Mouse (Mus musculus): ENCODE measurements around the gene Ap1s3.

Gene Ap1s3

GRCm38 (mm10) chr1:79671543-79672337 is at the start of gene Ap1s3:
Gene Ap1s3, minus strand, starts transcription at chr1:79671972.
- DNase-seq (ENCODE audit: extremely low read depth, low read depth, low spot score) = no peak

GRCm38 (mm10) chr1:79714152-79714923 is 42.6 kb upstream of the Ap1s3 start:
- no peak for DNase-seq (ENCODE audit: extremely low read depth, low read depth, low spot score)

DNA sequence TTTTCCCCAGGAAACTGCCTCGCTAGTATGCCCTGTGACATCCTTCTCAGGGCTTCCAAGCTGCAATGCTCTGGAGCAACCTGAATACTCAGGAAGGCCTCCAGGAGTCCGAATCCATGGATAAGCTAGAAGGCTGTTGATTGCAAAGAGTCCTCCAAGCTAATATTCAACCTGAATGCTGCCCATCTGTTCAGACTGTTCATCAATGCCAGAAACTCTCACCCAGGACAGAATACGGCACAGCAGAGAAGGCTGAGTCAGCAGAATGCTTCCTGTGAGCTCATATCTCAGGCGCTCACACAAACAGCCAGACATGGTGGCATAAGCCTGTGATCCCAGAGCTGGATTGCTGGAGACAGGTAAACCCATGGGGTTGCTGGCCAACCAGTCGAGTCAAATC is 41.3 kb upstream of the Ap1s3 start:
- no peak for DNase-seq (ENCODE audit: extremely low read depth, low read depth, low spot score)

- no peak for DNase-seq (ENCODE audit: extremely low read depth, low read depth, low spot score)
Observed at GRCm38 (mm10) chr1:79711147-79712126, 39.7 kb upstream of the Ap1s3 start.

DNA sequence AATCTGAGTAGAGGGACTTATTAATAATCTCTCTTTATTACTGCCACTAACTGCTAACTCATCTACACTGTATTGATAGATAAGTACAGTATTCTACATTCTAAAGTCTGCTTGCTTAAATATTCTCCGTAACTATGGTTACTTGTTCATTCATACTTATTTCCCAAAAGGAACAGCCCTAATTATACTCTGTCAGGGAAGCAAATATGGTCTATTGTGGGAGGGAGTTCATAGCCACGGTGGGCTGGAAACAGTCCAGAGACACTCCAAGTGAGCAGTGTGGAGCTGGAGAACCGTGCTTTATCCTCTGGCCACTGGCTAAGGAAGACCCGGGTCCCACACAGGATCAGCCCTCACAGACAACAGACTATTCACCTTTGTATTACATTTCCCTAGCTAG is 38.9 kb upstream of the Ap1s3 start:
- no peak for DNase-seq (ENCODE audit: extremely low read depth, low read depth, low spot score)

- no peak for DNase-seq (ENCODE audit: extremely low read depth, low read depth, low spot score)
Observed at GRCm38 (mm10) chr1:79710216-79710615, 38.4 kb upstream of the Ap1s3 start.

DNA sequence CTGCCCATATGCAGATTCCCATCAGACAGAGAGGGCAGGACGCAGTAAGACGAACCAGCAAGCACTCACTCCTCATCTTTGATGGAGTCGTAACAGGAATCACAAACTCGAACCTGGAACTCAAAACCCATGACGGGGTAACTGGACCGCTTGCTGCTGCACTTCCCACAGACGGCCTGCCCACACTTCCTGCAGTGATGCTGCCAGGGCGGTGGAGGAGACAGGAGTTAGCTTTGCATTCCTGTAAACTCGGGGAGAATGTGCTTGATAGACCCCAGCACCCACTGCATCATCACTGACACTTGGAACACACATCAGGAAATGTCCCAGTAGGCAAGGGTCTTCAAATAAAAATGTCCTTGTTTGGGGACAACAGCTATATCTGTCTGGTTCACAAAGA is 35.6 kb upstream of the Ap1s3 start:
- no peak for DNase-seq (ENCODE audit: extremely low read depth, low read depth, low spot score)

- DNase-seq (ENCODE audit: extremely low read depth, low read depth, low spot score) = peak; percentile 75
Observed at GRCm38 (mm10) chr1:79706707-79707106, 34.9 kb upstream of the Ap1s3 start.

- peak; percentile 80 for DNase-seq (ENCODE audit: extremely low read depth, low read depth, low spot score)
Observed at GRCm38 (mm10) chr1:79704672-79705071, 32.9 kb upstream of the Ap1s3 start.

GRCm38 (mm10) chr1:79703520-79703919 is 31.7 kb upstream of the Ap1s3 start:
- no peak for DNase-seq (ENCODE audit: extremely low read depth, low read depth, low spot score)

GRCm38 (mm10) chr1:79698506-79698905 is 26.7 kb upstream of the Ap1s3 start:
- no peak for DNase-seq (ENCODE audit: extremely low read depth, low read depth, low spot score)

GRCm38 (mm10) chr1:79697382-79697781 is 25.6 kb upstream of the Ap1s3 start:
- no peak for DNase-seq (ENCODE audit: extremely low read depth, low read depth, low spot score)

DNA sequence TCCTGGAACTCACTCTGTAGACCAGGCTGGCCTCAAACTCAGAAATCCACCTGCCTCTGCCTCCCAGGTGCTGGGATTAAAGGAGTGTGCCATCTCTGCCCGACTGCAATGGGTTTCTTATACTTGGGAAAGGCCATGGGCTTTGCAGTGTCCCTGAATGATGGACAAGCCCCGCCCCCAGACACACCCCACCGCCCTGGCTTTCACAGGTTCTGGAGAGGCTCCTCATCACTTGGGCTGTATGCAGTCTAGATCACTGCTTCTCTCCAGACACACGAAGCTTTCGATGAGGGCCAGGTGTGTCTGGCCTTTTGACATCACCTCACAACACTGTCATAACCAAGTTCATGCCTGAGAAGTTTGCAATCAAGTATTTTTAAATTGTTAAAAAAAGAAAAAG is 25.2 kb upstream of the Ap1s3 start:
- DNase-seq (ENCODE audit: extremely low read depth, low read depth, low spot score) = no peak

GRCm38 (mm10) chr1:79692482-79692881 is 20.7 kb upstream of the Ap1s3 start:
- DNase-seq (ENCODE audit: extremely low read depth, low read depth, low spot score) = no peak

GRCm38 (mm10) chr1:79687254-79687653 is 15.5 kb upstream of the Ap1s3 start:
- DNase-seq (ENCODE audit: extremely low read depth, low read depth, low spot score) = no peak

DNA sequence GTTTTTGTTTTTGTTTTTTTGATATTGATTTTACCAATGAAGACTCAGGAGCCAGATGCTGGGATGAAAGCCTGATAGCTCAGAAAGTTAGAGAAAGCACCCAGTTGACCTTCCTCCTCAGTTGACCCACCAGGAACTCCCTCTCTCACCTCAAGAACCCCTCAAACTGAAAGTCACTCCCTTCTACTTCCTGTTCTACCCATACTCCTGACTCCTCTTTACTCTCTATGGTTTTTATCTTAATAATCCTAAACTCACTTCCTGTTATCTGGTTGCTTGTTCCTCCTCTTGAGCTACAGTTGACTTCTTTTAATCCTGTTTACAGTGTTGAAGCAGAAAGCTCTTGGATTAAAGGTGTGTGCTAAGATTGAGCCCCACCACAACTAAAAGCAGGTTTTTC is 12.3 kb upstream of the Ap1s3 start:
- no peak for DNase-seq (ENCODE audit: extremely low read depth, low read depth, low spot score)

GRCm38 (mm10) chr1:79682936-79683335 is 11.2 kb upstream of the Ap1s3 start:
- no peak for DNase-seq (ENCODE audit: extremely low read depth, low read depth, low spot score)

DNA sequence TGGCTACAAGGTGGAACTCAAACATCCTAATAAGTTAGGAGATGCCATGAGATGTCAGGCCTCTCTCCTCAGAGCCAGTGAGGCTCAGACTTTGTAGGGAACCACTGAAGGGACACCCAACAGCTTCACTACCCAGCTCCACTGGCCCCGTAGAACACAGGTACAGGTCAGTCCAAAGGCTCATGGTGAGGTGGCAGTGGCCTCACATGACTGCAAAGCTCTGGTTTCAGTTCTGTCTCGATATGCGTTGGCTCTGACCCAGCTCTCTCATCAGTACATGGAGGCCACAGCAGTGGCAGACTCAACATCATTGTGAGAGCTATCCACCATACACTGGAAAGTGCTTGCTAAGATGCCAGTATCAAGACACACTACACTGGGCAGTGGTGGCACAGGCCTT is 9.0 kb upstream of the Ap1s3 start:
- DNase-seq (ENCODE audit: extremely low read depth, low read depth, low spot score) = no peak

GRCm38 (mm10) chr1:79678117-79678684 is 6.4 kb upstream of the Ap1s3 start:
- DNase-seq (ENCODE audit: extremely low read depth, low read depth, low spot score) = no peak

DNA sequence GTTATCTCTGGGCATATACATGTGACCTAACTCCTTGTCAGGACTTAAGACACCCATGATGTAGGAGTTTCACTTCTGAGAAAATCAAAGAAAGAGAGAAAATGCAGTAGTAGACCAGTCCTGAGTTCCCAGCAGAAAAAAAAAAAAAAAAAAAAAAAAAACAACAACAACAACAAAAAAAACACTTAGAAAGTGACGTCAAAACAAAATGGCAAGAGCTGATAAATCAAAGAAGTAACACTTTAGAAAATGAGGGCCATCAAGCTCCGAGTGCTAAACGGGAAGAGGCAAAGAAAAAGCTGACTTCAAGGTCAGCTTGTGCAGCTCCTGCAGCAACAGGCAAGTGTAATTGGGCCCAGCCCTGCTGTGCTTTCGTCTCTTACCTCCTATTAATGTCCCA is 3.9 kb upstream of the Ap1s3 start:
- DNase-seq (ENCODE audit: extremely low read depth, low read depth, low spot score) = no peak

- DNase-seq (ENCODE audit: extremely low read depth, low read depth, low spot score) = no peak
Observed at GRCm38 (mm10) chr1:79671196-79671542, 603 bp downstream of the Ap1s3 start.

Measured in fat pad, adult 2 months (tissue).